Mouse (Mus musculus) CH12.LX (cell line): ENCODE measurements at regions not wholly inside any gene's neighbourhood (a gene's known extent, or its start where the extent isn't known, plus 50 kb on each side); places are given as distances from the start of the nearest gene placed in this dataset.

Experiments
- CTCF ChIP-seq, 2 experiments: IDR thresholded peaks in 1 of 2; conservative IDR thresholded peaks in 1 of 2; 2 replicates each; pipeline ENCODE4 v1.5.1; 2011 to 2012; ENCODE audit warnings: low read depth in 2 of 2, low read length in 2 of 2, improper control_type of control experiment in 1 of 2, inconsistent platforms in 1 of 2, mild to moderate bottlenecking in 1 of 2, moderate library complexity in 1 of 2
- MAFK ChIP-seq: IDR thresholded peaks from 2 replicates; pipeline ENCODE4 v1.6.1; 2011; ENCODE audit warnings: low read length, improper control_type of control experiment; ENCODE audit not compliant: insufficient replicate concordance
- MAX ChIP-seq: IDR thresholded peaks from 2 replicates; pipeline ENCODE4 v1.6.1; 2011; ENCODE audit warnings: low read length, improper control_type of control experiment
- MYC ChIP-seq: IDR thresholded peaks from 2 replicates; pipeline ENCODE4 v1.6.1; 2011; ENCODE audit warnings: low read depth, mild to moderate bottlenecking, improper control_type of control experiment, low read length
- POLR2A ChIP-seq: IDR thresholded peaks from 2 replicates; pipeline ENCODE4 v1.6.1; 2011; ENCODE audit warnings: low read depth, mild to moderate bottlenecking, improper control_type of control experiment, low read length
- POLR2AphosphoS2 ChIP-seq: IDR thresholded peaks from 2 replicates; pipeline ENCODE4 v1.6.1; 2011; ENCODE audit warnings: low read depth, low read length, improper control_type of control experiment
- TCF12 ChIP-seq: IDR thresholded peaks from 2 replicates; pipeline ENCODE4 v1.6.1; 2014; ENCODE audit warnings: low read depth, mild to moderate bottlenecking, inconsistent platforms, low read length, improper control_type of control experiment
- USF2 ChIP-seq: conservative IDR thresholded peaks from 2 replicates; pipeline ENCODE4 v1.6.1; 2011; ENCODE audit warnings: low read depth, low read length, improper control_type of control experiment
- ZC3H11A ChIP-seq: IDR thresholded peaks from 2 replicates; pipeline ENCODE4 v1.6.1; 2012; ENCODE audit warnings: low read depth, mild to moderate bottlenecking, inconsistent platforms, low read length, improper control_type of control experiment

DNA sequence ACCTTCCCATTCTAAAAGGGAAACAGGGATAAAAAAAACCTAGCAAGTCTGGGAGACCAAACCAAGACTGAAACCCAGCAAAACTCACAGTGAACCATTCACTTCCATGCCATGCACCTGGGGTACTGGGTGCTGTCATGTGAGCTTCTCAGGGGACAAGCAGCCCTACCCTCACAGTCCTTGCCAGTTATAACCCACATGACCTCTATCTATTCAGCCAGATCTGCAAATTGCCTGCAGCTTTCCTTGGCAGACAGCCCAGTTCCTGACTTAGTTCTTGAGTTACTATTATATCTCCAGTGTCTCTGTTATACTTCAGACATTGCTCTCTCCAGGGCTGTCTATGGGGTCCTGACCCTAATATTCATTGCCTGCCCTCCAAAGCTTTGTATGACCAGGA, 298.7 kb upstream of the Camk1g start:
- TF ChIP-seq CTCF (conservative IDR thresholded peaks at IDR 0.05 in 1 of 2, IDR thresholded peaks at IDR 0.05 in 1 of 2; ENCODE audit: low read depth in 2 of 2, low read length in 2 of 2) (no peak), POLR2A (no peak), TCF12 (no peak), POLR2AphosphoS2 (no peak), MYC (no peak), MAX (no peak), MAFK (no peak), ZC3H11A (no peak), USF2 (no peak)
